Mouse (Mus musculus) cortical plate, adult 2 months (tissue): ENCODE results near the gene Psme4.

Source experiments
- CTCF ChIP-seq: fragments of 200-500 bp; IDR thresholded peaks from 2 replicates; pipeline ENCODE4 v1.5.1; 2011; ENCODE audit warnings: mild to moderate bottlenecking, control low read depth, low read length; ENCODE audit not compliant: insufficient read depth; ENCODE audit errors: extremely low read depth
- POLR2A ChIP-seq: fragments of 200-500 bp; IDR thresholded peaks from 2 replicates; pipeline ENCODE4 v1.6.1; 2011; ENCODE audit warnings: mild to moderate bottlenecking, low read length, control low read depth; ENCODE audit not compliant: insufficient read depth; ENCODE audit errors: extremely low read depth

DNA sequence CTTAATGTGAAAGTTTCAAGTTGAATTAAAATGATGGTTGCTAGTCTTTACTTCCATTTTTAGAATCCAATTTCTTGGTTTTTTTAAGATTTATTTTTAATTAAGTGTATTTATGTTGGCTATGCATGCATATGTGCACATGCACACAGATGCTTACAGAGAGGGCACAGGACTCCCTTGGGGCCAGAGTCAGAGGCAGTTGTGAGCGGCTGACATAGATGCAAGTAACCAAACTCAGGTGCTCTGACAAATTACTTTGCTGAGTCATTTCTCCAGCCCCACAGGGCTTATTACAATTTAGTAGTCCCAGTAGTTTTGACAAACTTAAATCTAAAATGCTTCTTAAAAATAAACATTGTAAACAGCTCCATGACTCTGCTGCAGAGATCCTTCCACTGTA, 10.1 kb downstream of the Psme4 start:
- TF ChIP-seq CTCF = no peak
- TF ChIP-seq POLR2A = no peak
